Mouse (Mus musculus) stomach, embryonic 14.5 days (tissue): ENCODE results near the gene Palld. TPM values are rescaled to one million over a fixed set of nuclear protein-coding genes. Genes with fewer than 3 reads are reported as not detected.
A peak's percentile ranks its signal among the peaks of the same experiment; 100 is the strongest.

Source experiments
- ATAC-seq: fragments of 200-750 bp; cut with Nextera tagmentation; 2 replicates; pipeline ENCODE4 v1.8.0; 2017; ENCODE audit warnings: low read depth, moderate TSS enrichment; ENCODE audit not compliant: insufficient number of reproducible peaks, insufficient read depth, low FRiP score
- H3K27ac ChIP-seq: fragments of 300-500 bp; sonication (generic); 2 replicates; pipeline ENCODE4 v1.5.1; 2014; ENCODE audit warnings: mild to moderate bottlenecking, low read length, moderate library complexity, mixed read lengths
- H3K27me3 ChIP-seq: fragments of 300-500 bp; sonication (generic); 2 replicates; pipeline ENCODE4 v1.6.1; 2014; ENCODE audit warnings: low read length, control low read depth, mixed read lengths; ENCODE audit not compliant: control insufficient read depth, insufficient read depth
- H3K36me3 ChIP-seq: fragments of 300-500 bp; sonication (generic); 2 replicates; pipeline ENCODE4 v1.6.1; 2014; ENCODE audit warnings: mild to moderate bottlenecking, control low read depth, low read length, moderate library complexity, mixed read lengths; ENCODE audit not compliant: control insufficient read depth, insufficient read depth
- H3K4me1 ChIP-seq: fragments of 300-500 bp; sonication (generic); 2 replicates; pipeline ENCODE4 v1.6.1; 2014; ENCODE audit warnings: low read length, control low read depth, mixed read lengths; ENCODE audit not compliant: control insufficient read depth, insufficient read depth
- H3K4me2 ChIP-seq: fragments of 300-500 bp; sonication (generic); replicated peaks from 2 replicates; pipeline ENCODE4 v1.6.1; 2014; ENCODE audit warnings: low read depth, low read length, control low read depth
- H3K4me3 ChIP-seq: fragments of 300-500 bp; sonication (generic); 2 replicates; pipeline ENCODE4 v1.5.1; 2014; ENCODE audit warnings: low read depth, low read length, control low read depth
- H3K9ac ChIP-seq: fragments of 300-500 bp; sonication (generic); replicated peaks from 2 replicates; pipeline ENCODE4 v1.6.1; 2014; ENCODE audit warnings: low read depth, mild to moderate bottlenecking, control low read depth, low read length, moderate library complexity, mixed read lengths
- H3K9me3 ChIP-seq: fragments of 300-500 bp; sonication (generic); 2 replicates; pipeline ENCODE4 v1.6.1; 2016; ENCODE audit warnings: low read depth, low read length, control low read depth; ENCODE audit not compliant: control insufficient read depth
- WGBS: fragments of 180-500 bp; shearing (Covaris S2); extraction: QIAGEN DNeasy Blood & Tissue Kit; methylation state at CpG from one replicate; pipeline ENCODE4 v1.1.7; 2014; 5-methylcytosine and 5-hydroxymethylcytosine counted together
- polyA plus RNA-seq: library from polyadenylated mRNA; unstranded; fragments of >200 nt; fragmentation: Nextera tagmentation; extraction: Ambion mirVana; gene quantifications from 2 replicates; pipeline ENCODE4 v1.2.1, GENCODE M21; 2014

The Palld gene
- polyA plus RNA-seq, 1 experiment from 2014 or later, result 91.0 TPM

- Histone ChIP-seq H3K9ac (no peak overlapping the region), H3K27me3 (no peaks in the 10 kb centered on the region), H3K36me3 (peaks cover 5% of the 10 kb centered on the region; the same call in 1 of the 2 replicates), H3K4me2 (no peak overlapping the region), H3K4me1 (no peaks in the 10 kb centered on the region), H3K9me3 (no peaks in the 10 kb centered on the region), H3K4me3 (no peak overlapping the region), H3K27ac (no peak overlapping the region)
- ATAC-seq, result 0 out of 2 replicates have a peak, but pooled peaks have one; percentile 18
- 63% methylated on average over 4 of the region's 4 CpGs for WGBS
Observed at GRCm38 (mm10) chr8:61499035-61499434, 403.5 kb downstream of the Palld start.

GRCm38 (mm10) chr8:61497110-61497509, 405.4 kb downstream of the Palld start:
- H3K9me3 ChIP-seq, result no peaks in the 10 kb centered on the region
- peaks cover 6% of the 10 kb centered on the region; the same call in 1 of the 2 replicates for H3K36me3 ChIP-seq
- no peak overlapping the region for H3K27ac ChIP-seq
- no peak overlapping the region for H3K4me2 ChIP-seq
- H3K4me1 ChIP-seq, result no peaks in the 10 kb centered on the region
- no peak for ATAC-seq
- no peak overlapping the region for H3K9ac ChIP-seq
- no peaks in the 10 kb centered on the region for H3K27me3 ChIP-seq
- WGBS, result 81% methylated on average over 4 of the region's 4 CpGs
- no peak overlapping the region for H3K4me3 ChIP-seq

GRCm38 (mm10) chr8:61488631-61489030, 413.9 kb downstream of the Palld start:
- peaks cover 5% of the 10 kb centered on the region; the same call in 1 of the 2 replicates for H3K4me1 ChIP-seq
- peak overlapping the region; percentile 77 for H3K4me2 ChIP-seq
- no peak overlapping the region for H3K27ac ChIP-seq
- H3K27me3 ChIP-seq, result no peaks in the 10 kb centered on the region
- no peak overlapping the region; the same call in 1 of the 2 replicates for H3K9ac ChIP-seq
- WGBS, result 92% methylated on average over 8 of the region's 8 CpGs
- no peak for ATAC-seq
- H3K36me3 ChIP-seq, result peaks cover 4% of the 10 kb centered on the region; the same call in 1 of the 2 replicates
- H3K4me3 ChIP-seq, result peak overlapping the region; percentile 63; the same call in 1 of the 2 replicates
- no peaks in the 10 kb centered on the region for H3K9me3 ChIP-seq

GRCm38 (mm10) chr8:61487597-61488156, 414.8 kb downstream of the Palld start, which contains the start of gene Cbr4:
Gene Cbr4 (plus strand): TSS chr8:61487734.
- ATAC-seq, result peak; percentile 95
- H3K9ac ChIP-seq, result peak within 1 kb of the TSS; percentile 81
- peak within 1 kb of the TSS; percentile 93 for H3K27ac ChIP-seq
- H3K4me3 ChIP-seq, result peak within 1 kb of the TSS; percentile 63
- H3K27me3 ChIP-seq, result no peaks in the 10 kb centered on the region
- WGBS, result 1% methylated on average over 29 of the region's 29 CpGs
- H3K4me1 ChIP-seq, result peaks cover 5% of the 10 kb centered on the region; the same call in 1 of the 2 replicates
- no peaks in the 10 kb centered on the region for H3K36me3 ChIP-seq
- H3K9me3 ChIP-seq, result no peaks in the 10 kb centered on the region
- H3K4me2 ChIP-seq, result peak within 1 kb of the TSS; percentile 77

- no peak overlapping the region for H3K4me2 ChIP-seq
- no peaks in the 10 kb centered on the region for H3K9me3 ChIP-seq
- no peak overlapping the region for H3K9ac ChIP-seq
- peak overlapping the region; percentile 63; the same call in 1 of the 2 replicates for H3K4me3 ChIP-seq
- no peak for ATAC-seq
- H3K27me3 ChIP-seq, result no peaks in the 10 kb centered on the region
- no peaks in the 10 kb centered on the region for H3K36me3 ChIP-seq
- 95% methylated on average over 2 of the region's 2 CpGs for WGBS
- no peak overlapping the region for H3K27ac ChIP-seq
- H3K4me1 ChIP-seq, result peaks cover 5% of the 10 kb centered on the region; the same call in 1 of the 2 replicates
Observed at GRCm38 (mm10) chr8:61486923-61487529, 415.5 kb downstream of the Palld start.

GRCm38 (mm10) chr8:61480260-61480967, 422.1 kb downstream of the Palld start:
- no peaks in the 10 kb centered on the region for H3K27me3 ChIP-seq
- H3K4me1 ChIP-seq, result no peaks in the 10 kb centered on the region
- H3K9ac ChIP-seq, result no peak overlapping the region
- H3K4me2 ChIP-seq, result no peak overlapping the region
- no peak overlapping the region for H3K4me3 ChIP-seq
- H3K27ac ChIP-seq, result no peak overlapping the region
- H3K36me3 ChIP-seq, result no peaks in the 10 kb centered on the region
- WGBS, result 85% methylated on average over 14 of the region's 14 CpGs
- no peak for ATAC-seq
- H3K9me3 ChIP-seq, result no peaks in the 10 kb centered on the region

- WGBS, result 48% methylated on average over 11 of the region's 11 CpGs
Observed at GRCm38 (mm10) chr8:61479506-61480214, 422.8 kb downstream of the Palld start.

GRCm38 (mm10) chr8:61478793-61479192, 423.7 kb downstream of the Palld start:
- WGBS, result 57% methylated on average over 8 of the region's 8 CpGs
- no peaks in the 10 kb centered on the region for H3K9me3 ChIP-seq
- no peaks in the 10 kb centered on the region for H3K27me3 ChIP-seq
- H3K4me2 ChIP-seq, result no peak overlapping the region
- no peaks in the 10 kb centered on the region for H3K4me1 ChIP-seq
- no peak overlapping the region for H3K4me3 ChIP-seq
- no peak overlapping the region for H3K9ac ChIP-seq
- H3K36me3 ChIP-seq, result no peaks in the 10 kb centered on the region
- no peak overlapping the region for H3K27ac ChIP-seq
- no peak for ATAC-seq

More at GRCm38 (mm10) chr8:61479506-61480214, 422.8 kb downstream of the Palld start:
- H3K27me3 ChIP-seq, result no peaks in the 10 kb centered on the region
- H3K4me1 ChIP-seq, result no peaks in the 10 kb centered on the region
- ATAC-seq, result no peak
- H3K4me2 ChIP-seq, result no peak overlapping the region
- no peaks in the 10 kb centered on the region for H3K9me3 ChIP-seq
- no peak overlapping the region for H3K4me3 ChIP-seq
- H3K36me3 ChIP-seq, result no peaks in the 10 kb centered on the region
- H3K9ac ChIP-seq, result no peak overlapping the region
- H3K27ac ChIP-seq, result no peak overlapping the region
